7 mouse cellular contexts compared by ENCODE assay signal in genomic region chr17:85337666-85338065, GRCm38 (mm10).
"Had no signal": no experiment of that assay in that cellular context is flagged by ENCODE, and none has a peak within 500 bp of the region (broad histone marks: within the 10 kb centered on the region; RNA-seq: fewer than 3 reads in every experiment).

No protein-coding gene starts in this region.

- DNase-seq: lung, adult 2 months; lung, postnatal 14 days; lung, postnatal 36 days; right cerebral cortex, postnatal 14 days; thymus, adult 2 months; thymus, postnatal 25 days; thymus, postnatal 4 days had no signal
